Mouse (Mus musculus): ENCODE measurements at regions not wholly inside any gene's neighbourhood (a gene's known extent, or its start where the extent isn't known, plus 50 kb on each side); places are given as distances from the start of the nearest gene placed in this dataset.

DNA sequence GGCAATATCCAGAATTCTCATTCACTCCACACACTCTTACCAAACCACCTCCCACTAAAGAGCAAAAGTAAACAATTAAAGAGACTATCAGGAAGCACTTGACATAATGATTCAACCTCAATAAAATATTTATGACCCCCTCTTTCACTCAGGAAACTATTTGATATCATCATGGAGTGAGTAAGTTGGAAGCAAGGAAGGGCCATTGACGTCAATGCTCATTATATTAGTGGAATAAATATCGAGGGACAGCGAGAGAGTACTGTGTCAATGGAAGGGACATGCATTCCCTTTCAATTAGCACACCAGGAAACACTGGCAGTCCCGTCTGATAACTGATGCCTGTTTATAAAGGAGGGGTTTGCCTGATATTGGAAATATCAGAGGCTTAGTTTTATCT, 358.9 kb downstream of the Kcnj2 start:
- in situ Hi-C loops (cut with MboI; ENCODE audit: unreplicated experiment in 2 of 2) = no loop called here

GRCm38 (mm10) chr11:111426715-111427114, 360.8 kb downstream of the Kcnj2 start:
- in situ Hi-C loops (cut with MboI; ENCODE audit: unreplicated experiment in 2 of 2) = no loop called here

GRCm38 (mm10) chr11:111442257-111442656, 376.3 kb downstream of the Kcnj2 start:
- in situ Hi-C loops (cut with MboI; ENCODE audit: unreplicated experiment in 2 of 2) = loop anchor here in 1 of 2 experiments (10.0 kb wide), 1 partner anchor 397 kb away; no protein-coding TSS in a partner anchor

- in situ Hi-C loops (cut with MboI; ENCODE audit: unreplicated experiment in 2 of 2) = loop anchor here in 1 of 2 experiments (10.0 kb wide), 1 partner anchor 399 kb away; no protein-coding TSS in a partner anchor
Measured at GRCm38 (mm10) chr11:111443381-111443780, 377.4 kb downstream of the Kcnj2 start.

DNA sequence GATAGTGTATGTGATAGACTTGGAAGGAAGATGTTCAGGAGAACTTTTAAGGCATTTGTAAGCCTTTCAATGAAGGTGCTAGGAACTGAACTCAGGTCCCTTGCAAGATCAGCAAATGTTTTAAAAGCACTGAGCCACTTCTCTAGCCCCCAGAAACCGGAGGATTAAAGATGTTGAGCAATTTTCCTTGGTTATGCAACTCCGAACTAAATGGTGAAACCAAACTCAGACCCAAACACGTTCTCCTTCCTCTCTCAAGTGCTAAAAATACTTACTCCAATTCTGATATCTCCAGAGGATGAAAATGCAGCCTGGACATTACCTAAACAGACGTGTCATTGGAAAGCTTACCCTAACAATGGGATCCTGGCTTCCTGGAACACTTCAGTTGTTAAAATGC, 378.8 kb downstream of the Kcnj2 start:
- in situ Hi-C loops (cut with MboI; ENCODE audit: unreplicated experiment in 2 of 2) = loop anchor here (5.0 to 10.0 kb wide), 3 partner anchors 400 to 912 kb away; no protein-coding TSS in a partner anchor

GRCm38 (mm10) chr11:111445764-111446163, 379.8 kb downstream of the Kcnj2 start:
- in situ Hi-C loops (cut with MboI; ENCODE audit: unreplicated experiment in 2 of 2) = loop anchor here (5.0 to 10.0 kb wide), 3 partner anchors 401 to 913 kb away; no protein-coding TSS in a partner anchor

- in situ Hi-C loops (cut with MboI; ENCODE audit: unreplicated experiment in 2 of 2) = no loop called here
Measured at GRCm38 (mm10) chr11:111450811-111451494, 385.0 kb downstream of the Kcnj2 start.

GRCm38 (mm10) chr11:111460046-111460445, 394.1 kb downstream of the Kcnj2 start:
- in situ Hi-C loops (cut with MboI; ENCODE audit: unreplicated experiment in 2 of 2) = no loop called here

DNA sequence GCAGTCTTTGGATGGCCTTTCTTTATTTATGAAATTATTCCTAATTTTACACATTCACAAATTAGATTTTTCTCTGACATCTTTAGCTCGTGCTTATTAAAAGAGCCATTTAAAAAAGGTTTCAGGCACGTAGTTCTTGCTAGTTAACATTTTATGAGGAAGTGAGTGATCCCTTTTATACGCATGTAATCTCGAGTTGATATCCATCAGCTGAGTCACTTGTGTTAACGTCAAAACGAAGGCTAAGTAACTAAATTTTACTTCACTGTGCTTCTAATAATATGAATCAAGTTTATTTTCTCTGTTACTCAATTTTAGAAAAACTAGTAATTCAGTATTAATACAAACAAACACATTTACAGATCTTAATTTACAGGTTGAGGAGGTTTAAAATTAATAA, 419.0 kb downstream of the Kcnj2 start:
- in situ Hi-C loops (cut with MboI; ENCODE audit: unreplicated experiment in 2 of 2) = no loop called here

DNA sequence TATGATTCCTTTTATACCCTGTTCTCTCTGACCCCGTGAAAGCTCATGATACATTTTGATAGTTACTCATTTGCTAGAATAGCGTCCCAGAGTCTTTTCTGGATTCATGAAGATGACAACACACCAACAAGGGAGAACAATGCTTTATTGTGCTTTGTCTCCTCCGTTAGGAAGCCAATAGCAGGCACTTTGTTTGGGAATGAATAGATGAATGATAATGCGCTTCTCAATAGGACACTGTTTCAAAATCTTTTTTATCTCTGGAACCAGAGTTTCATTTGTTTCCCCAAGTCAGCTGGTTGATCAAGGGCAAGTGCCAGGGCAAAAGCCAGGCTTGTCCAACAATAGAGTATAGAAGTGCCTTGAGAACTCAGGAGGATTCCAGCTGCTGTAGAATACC, 446.5 kb downstream of the Kcnj2 start:
- in situ Hi-C loops (cut with MboI; ENCODE audit: unreplicated experiment in 2 of 2) = no loop called here

DNA sequence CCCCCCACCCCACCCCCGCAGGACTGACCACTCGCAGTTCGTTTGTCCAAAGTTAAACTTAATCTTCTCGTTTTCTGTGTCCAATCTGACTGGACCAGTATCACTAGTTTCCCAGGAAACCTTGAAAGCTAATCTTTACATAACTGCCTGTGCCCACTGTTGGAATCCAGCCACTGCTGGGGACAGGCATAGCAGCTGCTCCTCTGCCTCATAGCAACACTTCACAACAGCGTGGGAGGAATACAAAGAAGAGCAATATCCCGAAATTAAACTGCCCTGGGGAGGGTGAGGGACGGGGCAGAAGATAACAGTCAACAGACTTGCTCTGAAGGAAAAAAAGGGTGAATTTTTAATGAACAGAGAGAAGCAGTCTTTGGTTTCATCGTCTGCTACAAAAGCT, 456.8 kb downstream of the Kcnj2 start:
- in situ Hi-C loops (cut with MboI; ENCODE audit: unreplicated experiment in 2 of 2) = no loop called here

DNA sequence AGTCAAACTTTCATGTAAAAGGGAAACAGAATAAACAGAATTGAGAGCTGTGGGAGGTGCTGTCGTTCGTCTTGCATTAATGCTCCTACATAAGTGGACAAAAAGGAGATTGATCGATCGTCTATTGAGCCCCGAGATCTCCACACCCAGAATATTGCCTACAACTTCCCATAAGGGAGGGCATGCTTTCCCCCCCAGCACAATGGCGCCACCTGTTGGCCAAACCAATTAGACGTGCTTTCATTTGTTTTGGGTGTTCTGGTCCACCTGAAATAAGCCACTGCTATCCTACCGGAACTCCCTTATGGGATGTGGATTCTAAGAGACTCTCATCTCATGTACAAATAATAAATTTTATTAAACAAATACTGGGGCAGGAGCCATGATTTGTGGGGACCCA, 457.5 kb downstream of the Kcnj2 start:
- in situ Hi-C loops (cut with MboI; ENCODE audit: unreplicated experiment in 2 of 2) = no loop called here

DNA sequence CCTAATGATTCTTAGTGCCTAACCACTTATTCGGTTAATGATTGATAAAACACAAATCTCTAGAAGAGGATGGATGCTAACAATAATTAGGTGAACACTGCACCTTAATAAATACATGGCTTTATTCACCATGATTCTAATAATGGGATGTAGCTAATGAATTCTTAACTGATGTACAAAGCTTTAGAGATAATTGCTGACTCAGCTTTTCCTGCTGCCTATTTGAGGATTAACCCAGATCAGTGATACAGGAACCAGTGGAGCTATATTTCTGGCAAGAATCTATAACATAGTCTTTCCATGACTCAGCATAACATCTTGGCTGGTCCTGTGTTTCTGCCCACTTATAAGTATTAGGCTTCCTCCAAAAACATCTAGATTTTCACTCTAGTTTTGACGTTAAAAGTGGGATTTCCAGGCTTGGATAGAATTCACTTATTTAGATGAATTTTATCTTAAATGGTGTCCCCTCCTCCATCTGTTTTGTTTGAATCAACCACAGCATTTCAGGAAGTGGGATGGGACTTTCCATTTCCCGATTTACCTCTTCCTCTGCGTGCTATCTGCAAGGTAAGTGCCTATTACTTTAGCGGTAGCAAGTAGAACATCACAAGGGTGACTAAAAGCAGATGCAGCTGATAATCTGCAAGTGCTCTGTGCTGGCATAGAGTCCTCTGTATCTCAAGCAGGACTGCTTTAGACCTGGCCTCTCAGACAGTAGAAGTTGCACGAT, 460.2 kb downstream of the Kcnj2 start:
- in situ Hi-C loops (cut with MboI; ENCODE audit: unreplicated experiment in 2 of 2) = loop anchor here in 1 of 2 experiments (5.0 kb wide), 1 partner anchor 989 kb away; no protein-coding TSS in a partner anchor

GRCm38 (mm10) chr11:111529591-111529990, 463.6 kb downstream of the Kcnj2 start:
- in situ Hi-C loops (cut with MboI; ENCODE audit: unreplicated experiment in 2 of 2) = loop anchor here in 1 of 2 experiments (5.0 kb wide), 1 partner anchor 992 kb away; no protein-coding TSS in a partner anchor

DNA sequence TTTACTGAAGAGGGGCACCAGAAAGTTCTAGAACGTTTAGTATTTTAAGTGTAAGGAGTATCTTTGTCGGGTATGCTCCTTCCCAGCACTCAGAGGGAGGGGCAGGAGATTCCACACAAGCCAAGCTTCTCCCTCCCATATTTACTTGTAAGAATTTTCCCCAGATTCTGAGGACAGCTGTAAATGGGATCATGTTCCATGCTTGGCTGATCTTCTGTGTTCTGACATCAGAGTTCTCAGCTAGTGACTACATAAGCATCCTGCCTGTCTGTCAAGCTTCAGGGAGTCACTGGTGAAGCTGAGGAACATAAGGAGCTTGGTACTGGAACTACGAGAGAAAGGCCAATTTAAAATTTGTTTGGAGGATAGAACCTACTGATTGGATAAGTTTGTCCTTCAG, 464.9 kb downstream of the Kcnj2 start:
- in situ Hi-C loops (cut with MboI; ENCODE audit: unreplicated experiment in 2 of 2) = loop anchor here (5.0 to 10.0 kb wide), 4 partner anchors 574 to 1656 kb away; no protein-coding TSS in a partner anchor

- in situ Hi-C loops (cut with MboI; ENCODE audit: unreplicated experiment in 2 of 2) = loop anchor here (5.0 to 10.0 kb wide), 4 partner anchors 572 to 1658 kb away; no protein-coding TSS in a partner anchor
Measured at GRCm38 (mm10) chr11:111532457-111532856, 466.5 kb downstream of the Kcnj2 start.

- in situ Hi-C loops (cut with MboI; ENCODE audit: unreplicated experiment in 2 of 2) = loop anchor here (5.0 to 10.0 kb wide), 4 partner anchors 566 to 1661 kb away; no protein-coding TSS in a partner anchor
Measured at GRCm38 (mm10) chr11:111536040-111536836, 470.3 kb downstream of the Kcnj2 start.

DNA sequence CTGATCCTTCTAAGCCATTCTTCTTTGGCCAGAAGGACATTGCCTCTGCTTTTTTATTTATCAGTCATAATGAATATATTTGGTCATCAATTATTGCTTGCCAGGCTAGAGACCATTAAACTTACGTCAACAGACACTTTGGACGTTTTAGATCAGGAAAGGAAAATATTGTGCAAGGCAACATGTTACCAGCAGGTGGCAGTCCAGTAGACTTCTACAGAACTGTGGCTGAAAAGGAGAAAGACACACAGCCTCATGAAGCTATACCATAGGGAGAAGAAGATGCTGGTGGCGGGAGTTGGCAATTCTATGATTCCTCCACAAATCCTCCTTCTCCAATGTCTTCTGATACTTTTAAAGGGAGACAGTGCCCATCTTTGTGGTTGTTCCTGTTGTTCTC, 471.7 kb downstream of the Kcnj2 start:
- in situ Hi-C loops (cut with MboI; ENCODE audit: unreplicated experiment in 2 of 2) = loop anchor here (5.0 to 10.0 kb wide), 4 partner anchors 565 to 1663 kb away; no protein-coding TSS in a partner anchor

- in situ Hi-C loops (cut with MboI; ENCODE audit: unreplicated experiment in 2 of 2) = loop anchor here (5.0 to 10.0 kb wide), 4 partner anchors 562 to 1665 kb away; no protein-coding TSS in a partner anchor
Measured at GRCm38 (mm10) chr11:111539960-111540359, 474.0 kb downstream of the Kcnj2 start.

DNA sequence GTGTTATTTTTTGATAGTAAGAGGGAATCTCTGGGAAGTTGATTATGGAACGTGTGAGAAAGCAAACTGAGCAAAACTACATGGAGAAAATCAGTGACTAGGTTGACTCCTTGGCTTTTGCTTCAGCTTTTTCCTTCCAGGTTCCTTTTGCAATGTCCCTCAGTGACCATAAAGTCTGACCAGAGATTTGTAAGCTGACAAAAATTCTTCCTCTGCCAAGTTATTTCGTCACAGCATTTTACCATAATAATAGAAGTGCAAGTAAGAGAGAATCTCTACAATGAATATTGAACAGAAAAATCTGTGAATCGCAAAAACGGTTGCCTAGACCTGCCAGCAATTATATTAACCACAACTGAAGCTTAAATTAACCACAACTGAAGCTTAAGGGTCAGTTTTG, 479.3 kb downstream of the Kcnj2 start:
- in situ Hi-C loops (cut with MboI; ENCODE audit: unreplicated experiment in 2 of 2) = no loop called here

Data from v-Abl transformed pro-B cells (cell line).